Mouse (Mus musculus): ENCODE results near the gene Topaz1. TPM values are rescaled to one million over a fixed set of nuclear protein-coding genes. Genes with fewer than 3 reads are reported as not detected.
"Not testable (repeated sequence)": the region's sequence is repeated elsewhere in the genome, so short reads cannot be mapped to it uniquely, and the experiment has no call there.

Topaz1 gene
- polyA plus RNA-seq, 1 experiment, result not detected

DNA sequence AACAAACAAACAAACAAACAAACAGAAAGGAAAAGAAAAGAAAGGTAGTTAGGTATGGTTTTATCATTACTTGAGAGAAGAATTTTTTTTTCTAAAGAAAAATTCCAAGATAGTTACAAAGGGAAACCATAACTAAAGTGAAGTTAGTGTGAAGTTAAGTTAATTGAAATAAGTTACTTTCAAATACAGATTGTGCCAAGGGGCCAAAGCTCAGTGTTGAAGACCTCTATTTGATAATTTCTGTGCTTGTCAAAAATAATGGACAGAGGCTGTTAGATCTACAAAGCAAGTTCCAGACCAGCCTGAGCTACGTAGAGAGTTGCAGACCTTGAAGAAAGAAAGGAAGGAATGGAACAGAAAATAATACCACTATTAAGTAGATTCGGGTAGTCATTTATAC, 60.0 kb downstream of the Topaz1 start:
- DNase-seq (ENCODE audit: extremely low spot score in 1 of 2, low spot score in 1 of 2), result no peak

DNA sequence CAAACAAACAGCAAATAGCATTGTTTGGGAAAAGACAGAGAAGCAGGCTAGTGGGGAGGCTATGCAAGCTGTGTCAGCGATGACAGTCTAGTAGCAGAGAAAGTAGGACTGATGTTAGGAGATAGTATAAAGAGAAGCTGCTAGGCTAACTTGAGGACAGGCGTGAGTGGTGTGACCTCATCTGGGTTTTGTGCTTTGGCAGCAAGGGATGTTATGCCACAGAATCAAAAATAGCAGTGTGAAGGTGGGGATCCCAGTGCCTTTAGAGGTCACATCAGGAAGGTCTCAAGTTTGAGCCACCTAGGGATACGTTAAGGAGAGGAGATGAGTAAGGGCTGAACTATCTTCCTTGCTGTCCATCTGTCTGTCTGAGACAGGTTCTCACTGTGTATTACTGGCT, 63.1 kb downstream of the Topaz1 start:
- DNase-seq (ENCODE audit: extremely low spot score in 1 of 2, low spot score in 1 of 2), result no peak

DNA sequence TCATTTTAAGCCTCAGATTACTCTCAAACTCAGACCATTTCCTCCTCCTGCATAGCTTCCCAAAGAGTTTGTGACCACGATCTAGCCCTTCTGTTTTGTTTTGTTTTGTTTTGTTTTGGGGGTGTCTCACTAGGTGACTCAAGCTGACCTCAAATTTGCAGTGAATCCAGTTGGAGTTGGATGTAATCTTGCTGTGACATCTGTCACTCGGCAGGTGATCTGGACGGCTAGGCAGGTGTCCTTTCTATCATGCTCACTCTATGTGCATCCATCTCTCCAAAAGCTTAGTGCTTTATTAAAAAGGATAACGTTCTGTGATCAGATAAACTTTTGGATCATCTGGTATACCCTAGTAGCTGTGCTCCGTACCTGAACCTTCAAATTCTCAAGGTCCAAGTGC, 65.2 kb downstream of the Topaz1 start:
- DNase-seq (ENCODE audit: extremely low spot score in 1 of 2, low spot score in 1 of 2), result no peak

DNA sequence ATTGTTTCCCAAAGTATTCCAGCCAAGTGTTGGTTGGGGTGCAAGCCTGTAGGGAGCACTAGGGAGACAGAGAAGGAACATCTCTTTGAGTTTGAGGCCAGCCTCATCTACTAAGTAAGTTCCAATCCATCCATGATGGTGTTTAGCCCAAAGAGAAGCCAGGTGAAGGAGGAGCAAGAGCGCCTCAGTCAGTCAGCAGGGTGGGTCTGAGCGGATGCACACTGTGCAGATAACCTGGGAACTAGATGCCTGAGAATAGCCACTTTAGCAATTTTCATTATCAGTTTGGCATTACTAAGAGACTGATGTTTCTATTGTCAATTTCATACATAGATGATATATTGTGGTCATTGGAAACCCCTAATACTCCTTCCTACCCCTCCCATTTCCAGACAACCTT, 67.6 kb downstream of the Topaz1 start:
- DNase-seq (ENCODE audit: extremely low spot score in 1 of 2, low spot score in 1 of 2), result no peak

DNA sequence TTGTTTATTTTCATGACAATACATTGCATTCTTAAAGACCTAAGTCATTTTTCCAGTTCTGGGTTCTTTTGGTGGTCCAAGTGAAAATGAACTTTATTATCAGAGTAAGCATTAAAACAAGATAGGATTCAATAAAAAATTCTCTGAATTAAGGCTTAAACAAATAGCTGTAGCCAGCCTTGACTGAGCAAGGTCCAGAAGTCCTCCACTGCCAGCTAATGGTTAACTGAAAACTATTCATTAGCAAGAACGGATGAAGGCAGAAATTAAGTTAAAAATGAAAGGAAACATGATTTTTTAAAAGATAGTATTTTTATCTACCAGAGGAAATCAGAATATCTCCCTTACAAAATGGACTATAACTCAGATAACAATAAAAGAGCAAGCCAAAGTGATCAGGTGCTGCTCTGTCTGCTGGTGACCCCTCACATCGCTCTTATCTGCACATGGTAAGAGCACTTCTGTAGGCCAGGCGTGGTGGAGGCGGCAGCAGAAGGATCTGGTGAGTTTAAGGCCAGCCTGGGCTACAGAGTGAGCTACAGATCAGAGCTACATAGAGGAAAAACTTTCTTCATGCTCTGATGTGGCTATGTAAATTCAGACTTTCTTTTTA, 68.2 kb downstream of the Topaz1 start:
- no peak for DNase-seq (ENCODE audit: extremely low spot score in 1 of 2, low spot score in 1 of 2)

DNA sequence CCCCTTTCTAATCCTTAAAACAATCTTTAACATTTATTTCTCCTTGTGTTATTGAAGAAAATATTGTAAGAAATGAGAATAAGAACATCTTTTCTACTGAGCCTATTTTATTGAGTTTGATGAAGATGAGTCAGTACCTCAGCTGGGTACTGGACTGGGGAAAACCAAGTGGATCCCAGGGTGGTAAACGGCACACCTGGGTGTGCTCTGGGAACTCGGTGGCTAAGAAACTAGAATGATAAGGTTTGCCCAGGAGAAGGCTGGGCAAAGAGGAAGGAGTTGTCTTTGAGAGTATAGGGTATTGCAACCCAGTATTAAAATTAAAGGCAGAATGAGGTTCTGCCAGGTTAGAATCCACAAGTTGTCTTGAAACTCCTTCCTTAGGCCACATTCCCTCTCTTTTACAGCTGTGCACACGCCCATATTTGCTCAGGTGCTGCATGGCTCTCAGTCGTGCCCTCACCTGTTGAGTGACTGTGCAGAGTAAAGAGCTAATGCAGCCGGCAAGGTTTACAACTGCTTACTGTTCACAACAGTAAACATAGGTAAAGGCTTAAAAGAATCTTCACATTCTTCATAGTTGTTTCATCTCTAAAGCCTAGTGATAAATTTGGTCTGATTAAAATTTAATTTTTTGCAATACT, 76.3 kb downstream of the Topaz1 start:
- no peak for DNase-seq (ENCODE audit: extremely low spot score in 1 of 2, low spot score in 1 of 2)

DNA sequence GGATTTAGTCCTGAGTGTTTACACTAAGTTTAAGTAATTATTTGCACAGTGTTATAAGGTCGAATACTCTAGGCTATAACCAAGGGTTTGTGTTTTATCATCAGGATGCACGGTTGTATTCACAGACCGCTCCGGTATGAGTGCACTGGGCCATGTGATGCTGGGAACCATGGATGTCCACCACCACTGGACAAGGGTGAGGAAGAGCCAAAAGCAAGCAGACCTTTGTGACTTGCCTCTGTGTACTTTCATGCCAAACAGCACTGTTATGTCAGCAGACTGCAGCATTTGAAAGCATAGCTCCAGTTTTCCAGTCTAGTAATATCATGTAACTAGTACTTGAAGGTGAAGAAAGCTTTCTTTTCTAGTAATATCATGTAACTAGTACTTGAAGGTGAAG, 79.6 kb downstream of the Topaz1 start:
- no peak for DNase-seq (ENCODE audit: extremely low spot score in 1 of 2, low spot score in 1 of 2)

DNA sequence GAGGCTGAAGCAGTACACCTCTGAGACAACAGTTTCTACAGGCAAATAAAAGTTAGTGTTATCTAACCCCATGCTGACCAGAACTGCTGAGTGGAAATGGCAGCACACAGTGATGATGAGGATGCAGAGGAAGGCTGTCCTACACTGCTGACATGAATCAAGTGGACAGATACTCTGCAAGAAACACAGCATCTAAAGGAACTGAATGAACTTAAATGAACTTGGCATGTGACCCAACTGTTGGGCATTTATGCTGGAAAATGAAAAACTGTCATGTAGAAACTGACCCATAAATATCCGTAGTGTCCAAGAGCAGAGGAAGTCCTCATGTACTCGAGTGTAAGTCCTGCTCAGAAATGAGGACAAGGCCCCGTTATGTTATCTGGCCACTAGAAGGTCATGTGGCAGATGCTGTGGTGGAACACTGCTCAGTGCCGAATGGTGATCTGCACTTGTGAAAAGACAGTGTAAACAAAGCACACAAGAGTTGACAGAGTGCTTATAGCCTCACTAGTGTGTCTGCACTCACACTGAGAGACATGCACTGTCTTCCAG, 82.8 kb downstream of the Topaz1 start:
- no peak for DNase-seq (ENCODE audit: extremely low spot score in 1 of 2, low spot score in 1 of 2)

DNA sequence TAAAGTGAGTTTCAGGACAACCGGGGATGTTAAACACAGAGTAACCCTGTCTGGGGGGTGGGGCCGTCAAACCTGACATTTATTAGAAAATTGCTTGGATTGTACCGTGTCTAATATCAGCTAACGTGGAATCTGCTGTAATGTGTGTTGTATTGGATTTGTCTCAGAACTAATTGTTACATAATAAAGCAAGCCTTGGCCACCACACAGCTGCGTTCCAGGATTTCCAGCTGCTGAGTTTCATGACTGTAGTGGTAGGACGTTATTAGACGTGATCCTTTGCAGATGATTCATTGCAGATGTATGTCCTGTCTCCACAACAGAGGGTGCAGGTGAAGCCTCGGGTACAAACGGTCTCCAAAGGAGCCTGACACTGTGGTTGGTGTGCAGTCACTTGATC, 89.0 kb downstream of the Topaz1 start:
- DNase-seq (ENCODE audit: extremely low spot score in 1 of 2, low spot score in 1 of 2), result no peak

DNA sequence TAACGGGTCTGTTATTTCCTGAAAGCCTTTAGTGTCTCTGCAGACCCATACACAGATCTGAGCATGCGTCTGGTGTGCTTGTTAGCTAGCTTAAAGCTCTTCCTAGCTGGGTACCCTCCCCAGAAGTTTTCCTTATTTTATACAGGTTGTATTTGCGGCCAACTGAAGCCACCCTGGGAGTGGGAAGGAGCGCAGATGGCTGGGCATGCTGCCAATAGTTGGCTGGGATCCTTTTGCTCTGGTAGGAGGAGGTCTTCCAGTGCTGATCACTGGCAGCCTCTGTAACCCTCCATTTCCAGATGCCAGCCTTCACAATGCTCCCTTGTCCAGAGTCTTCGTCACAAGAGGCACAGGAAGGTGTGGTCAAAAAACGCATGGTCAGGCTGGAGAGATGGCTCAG, 89.6 kb downstream of the Topaz1 start:
- DNase-seq (ENCODE audit: extremely low spot score in 1 of 2, low spot score in 1 of 2), result peak; percentile 15 to 72

DNA sequence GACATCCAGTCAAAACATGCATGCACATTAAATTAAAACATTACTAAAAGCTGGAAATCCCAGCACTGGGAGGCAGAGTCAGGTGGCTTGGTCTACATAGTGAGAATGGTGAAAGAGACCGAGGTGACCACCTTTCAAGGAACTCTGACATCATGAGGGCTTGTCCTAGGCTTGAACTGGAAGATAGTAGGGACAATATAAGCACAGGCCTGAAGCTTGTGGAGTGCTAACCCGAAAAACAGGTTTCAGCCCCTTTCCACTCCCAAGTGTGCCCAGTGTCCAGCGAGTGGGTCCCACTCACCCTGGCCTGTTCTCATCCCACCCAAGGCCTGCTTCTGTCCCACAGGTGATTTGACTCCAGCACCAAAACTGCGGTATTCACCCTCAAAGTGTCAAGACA, 90.1 kb downstream of the Topaz1 start:
- no peak for DNase-seq (ENCODE audit: extremely low spot score in 1 of 2, low spot score in 1 of 2)

DNA sequence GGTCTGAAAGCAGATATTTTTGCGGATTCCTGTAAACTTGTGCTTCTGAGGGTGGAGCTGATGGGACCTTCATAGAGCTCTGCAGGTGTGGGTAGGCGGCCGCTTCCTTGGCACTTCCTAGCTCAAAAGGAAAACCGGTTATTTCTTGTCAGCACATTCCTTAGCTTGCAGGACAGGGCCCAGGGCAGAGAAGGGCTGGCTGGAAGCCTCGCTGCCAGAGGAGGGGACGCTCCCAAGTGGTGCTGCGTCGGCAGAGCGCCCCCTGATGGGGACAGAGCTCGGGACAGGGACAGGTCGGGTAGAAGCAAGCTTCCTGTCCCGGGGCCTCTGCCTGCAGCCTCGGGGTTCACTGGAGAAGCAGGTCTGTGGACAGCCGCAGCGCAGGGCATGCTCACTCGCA, 90.5 kb downstream of the Topaz1 start:
- DNase-seq (ENCODE audit: extremely low spot score in 1 of 2, low spot score in 1 of 2), result peak in 1 of 2 experiments; percentile 13

DNA sequence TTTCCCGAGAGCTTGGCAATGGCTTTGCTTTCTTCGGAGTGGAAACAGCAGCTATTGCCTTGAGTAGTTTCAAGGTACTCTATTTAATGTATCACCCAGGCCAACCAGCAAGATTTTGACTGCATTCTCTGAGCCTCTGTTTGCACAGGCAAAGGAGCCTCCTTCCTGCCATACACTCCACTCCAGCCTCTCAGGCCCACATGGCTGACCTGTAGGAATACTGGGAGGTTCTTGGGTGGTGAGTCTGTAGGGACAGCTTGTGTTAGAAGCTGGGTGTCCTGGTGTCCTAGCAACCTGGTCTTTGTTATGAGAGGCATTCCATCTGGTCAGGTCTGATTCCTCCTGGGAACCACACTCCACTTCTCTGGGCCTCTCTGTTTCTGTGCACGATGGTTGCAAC, 96.6 kb downstream of the Topaz1 start, which contains the start of gene Gm35549:
TSS of gene Gm35549 (minus strand) at position 276 of the 400 bp plus-strand sequence.
- no peak for DNase-seq (ENCODE audit: extremely low spot score in 1 of 2, low spot score in 1 of 2)

DNA sequence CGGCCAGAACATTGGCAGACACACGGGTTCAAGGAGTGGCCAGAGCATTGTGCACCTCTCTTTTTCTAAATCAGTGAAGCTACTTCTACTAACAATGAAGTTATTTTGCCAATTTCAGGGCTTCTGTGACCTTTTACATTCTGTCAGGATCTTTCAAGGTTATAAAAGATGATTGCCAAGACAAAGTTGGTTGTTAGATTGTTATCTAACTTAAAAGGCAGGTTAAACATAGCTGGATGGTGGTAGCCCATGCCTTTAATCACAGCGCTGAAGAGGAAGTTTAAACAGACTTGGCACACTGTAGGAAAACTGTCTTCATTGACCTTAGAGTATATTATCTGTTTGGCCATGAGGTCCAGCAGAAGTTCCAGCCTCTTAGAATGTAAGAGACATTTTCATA, 98.5 kb downstream of the Topaz1 start:
- DNase-seq (ENCODE audit: extremely low spot score in 1 of 2, low spot score in 1 of 2), result no peak

DNA sequence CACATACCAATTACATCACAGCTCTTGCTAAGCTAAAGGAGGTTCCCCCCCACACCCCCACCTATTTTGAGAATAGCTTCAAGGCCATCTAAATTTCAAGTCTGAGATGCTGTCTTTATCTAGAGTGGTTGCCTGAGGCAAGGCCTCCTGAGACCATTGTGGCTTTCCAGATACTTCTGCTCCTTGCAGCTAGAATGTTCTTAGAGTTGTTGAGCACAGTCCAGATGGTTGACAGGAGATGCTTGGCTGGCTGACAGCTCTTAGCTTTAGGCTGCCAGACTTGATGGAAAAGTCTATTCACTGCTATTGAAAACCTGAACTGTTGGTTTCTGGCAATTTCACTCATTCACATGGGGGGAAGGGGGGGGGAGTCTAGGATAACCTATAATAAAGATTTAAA, 99.0 kb downstream of the Topaz1 start:
- peak; percentile 45 to 72 for DNase-seq (ENCODE audit: extremely low spot score in 1 of 2, low spot score in 1 of 2)

DNA sequence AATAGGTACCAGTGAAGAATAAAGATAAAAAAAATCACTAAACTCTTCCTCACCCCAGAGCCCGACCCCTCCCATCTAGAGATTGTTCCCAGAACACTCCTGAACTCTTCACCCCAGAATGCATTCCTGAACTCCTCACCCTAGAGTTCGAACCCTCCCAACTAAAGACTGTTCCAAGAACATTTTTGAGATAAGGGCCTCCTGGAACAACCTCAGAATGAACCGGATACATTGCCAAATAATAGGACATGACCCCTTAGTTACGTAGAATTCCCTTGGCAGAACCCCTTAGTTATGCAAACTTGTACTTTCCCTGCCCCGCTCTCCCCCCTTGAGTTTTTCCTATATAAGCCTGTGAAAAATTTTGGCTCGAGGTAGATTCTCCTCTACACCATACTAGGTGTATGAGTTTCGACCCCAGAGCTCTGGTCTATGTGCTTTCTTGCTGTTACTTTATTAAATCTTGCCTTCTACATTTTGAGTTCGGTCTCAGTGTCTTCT, 100.7 kb downstream of the Topaz1 start:
- DNase-seq (ENCODE audit: extremely low spot score in 1 of 2, low spot score in 1 of 2), result not testable (repeated sequence)

Other genes with a start within 250 kb of the Topaz1 start
- gene Tcaim, start 58.2 kb downstream of the Topaz1 start, polyA plus RNA-seq (2012; rRNA removed), result 12.2 and 14.7 TPM in 2 replicates
- gene Gm35549, start 96.7 kb downstream of the Topaz1 start, polyA plus RNA-seq (2012; rRNA removed), result not detected in 2 replicates
- 141 and 158 TPM in 2 replicates for gene Zfp445, start 118.7 kb downstream of the Topaz1 start, polyA plus RNA-seq (2012; rRNA removed)
- gene Zkscan7, start 138.3 kb downstream of the Topaz1 start, polyA plus RNA-seq (2012; rRNA removed), result 4.1 and 4.3 TPM in 2 replicates
- 4.8 and 5.9 TPM in 2 replicates for gene Zfp105, start 175.7 kb downstream of the Topaz1 start, polyA plus RNA-seq (2012; rRNA removed)
- gene 1110059G10Rik, start 203.7 kb downstream of the Topaz1 start, polyA plus RNA-seq (2012; rRNA removed), result 20.5 and 20.7 TPM in 2 replicates
- 1.1 and 1.9 TPM in 2 replicates for gene Kif15, start 203.7 kb downstream of the Topaz1 start, polyA plus RNA-seq (2012; rRNA removed)